Mouse (Mus musculus) erythroblast, embryonic 14.5 days (primary cell): ENCODE data around the gene Trim71.

Experiments
- GATA1 ChIP-seq: IDR thresholded peaks from 2 replicates; pipeline ENCODE4 v1.6.1; 2012; ENCODE audit warnings: low read length, inconsistent platforms, mixed read lengths
- TAL1 ChIP-seq: IDR thresholded peaks from 3 replicates; pipeline ENCODE4 v1.6.1; 2012; ENCODE audit warnings: low read length, inconsistent platforms, mixed read lengths

DNA sequence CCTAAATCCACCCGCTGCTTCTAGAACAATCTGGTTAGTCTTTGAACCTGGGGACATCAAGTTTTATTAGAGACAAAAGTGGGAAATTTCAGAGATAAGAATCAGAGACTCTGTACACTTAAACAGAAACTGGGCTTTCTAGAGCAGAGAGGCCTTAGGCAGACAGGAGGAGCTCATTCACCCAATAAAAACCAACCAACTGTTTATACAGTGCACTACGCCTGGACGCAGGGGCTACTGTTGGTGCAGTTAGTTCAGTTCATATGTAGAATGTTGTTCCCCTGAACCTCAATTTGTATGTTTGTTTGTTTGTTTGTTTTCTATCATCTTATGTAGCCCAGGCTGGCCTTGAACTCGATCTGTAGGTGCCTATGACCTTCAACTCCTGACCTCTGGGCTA lies 77.4 kb downstream of the Trim71 start:
- no peak for TF ChIP-seq TAL1
- no peak for TF ChIP-seq GATA1
